Mouse (Mus musculus) gastrocnemius, adult 18-20 months (tissue): ENCODE measurements at regions not wholly inside any gene's neighbourhood (a gene's known extent, or its start where the extent isn't known, plus 50 kb on each side); places are given as distances from the start of the nearest gene placed in this dataset.

Experiments used
- DNase-seq: peaks from one replicate; pipeline ENCODE4 v3.0.0; 2021; ENCODE audit warnings: low spot score

DNA sequence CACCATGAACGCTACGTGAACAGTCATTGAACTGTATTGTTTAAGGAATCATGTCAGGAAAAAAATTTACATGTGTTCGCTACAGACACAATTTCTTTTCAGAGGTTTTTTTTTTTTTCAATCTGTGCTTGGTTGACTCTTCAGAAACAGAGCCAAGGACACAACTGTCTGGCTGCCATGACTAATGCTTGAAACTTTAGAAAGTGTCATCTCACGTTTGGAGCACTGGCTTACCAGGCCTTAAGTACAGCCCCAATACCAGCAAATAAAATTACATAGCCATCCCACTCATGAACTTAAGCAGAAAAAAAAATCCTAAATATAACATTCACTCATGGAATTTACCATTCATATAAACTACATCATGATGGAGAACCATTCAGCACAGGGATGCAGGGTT lies 115.1 kb upstream of the Syt13 start:
- DNase-seq: no peak

DNA sequence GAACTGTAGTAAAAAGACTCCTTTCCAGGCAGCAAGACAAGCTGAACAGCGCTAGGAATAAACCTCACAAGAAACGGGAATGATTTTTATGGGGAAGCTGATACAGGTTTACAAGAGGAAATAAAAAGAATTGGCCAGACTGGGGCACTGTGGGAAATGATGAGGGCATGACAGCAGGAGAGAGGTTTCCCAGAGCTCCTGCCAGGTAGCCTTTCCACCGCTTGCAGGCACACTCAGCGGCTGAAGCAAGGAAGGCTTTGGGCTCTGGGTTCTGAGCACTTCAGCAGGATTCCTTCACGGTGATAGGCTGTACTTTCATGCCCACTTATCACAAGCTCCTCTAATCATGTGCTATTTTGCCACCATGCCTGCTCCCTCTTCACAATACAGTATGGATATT lies 114.2 kb upstream of the Syt13 start:
- DNase-seq: no peak

DNA sequence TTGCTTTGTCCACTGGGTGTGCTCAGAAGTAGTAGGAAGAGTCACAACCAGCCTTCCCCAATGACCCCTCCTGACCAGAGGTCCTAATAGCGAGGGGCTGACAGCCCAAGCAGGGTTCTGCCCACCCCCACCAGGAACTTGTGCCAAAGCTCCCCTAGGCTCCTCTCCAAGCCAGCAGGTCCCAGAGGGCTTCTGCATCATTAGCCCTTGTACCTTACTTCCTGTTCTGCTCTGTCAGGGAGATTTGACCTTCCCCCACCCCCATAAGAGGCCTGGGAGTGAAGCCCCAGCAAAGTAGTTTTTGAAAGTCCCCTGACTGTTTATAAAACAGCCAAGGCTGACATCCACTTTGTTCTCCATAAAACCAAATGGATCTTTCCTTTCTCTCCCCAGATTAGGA lies 110.0 kb upstream of the Syt13 start:
- DNase-seq: no peak

DNA sequence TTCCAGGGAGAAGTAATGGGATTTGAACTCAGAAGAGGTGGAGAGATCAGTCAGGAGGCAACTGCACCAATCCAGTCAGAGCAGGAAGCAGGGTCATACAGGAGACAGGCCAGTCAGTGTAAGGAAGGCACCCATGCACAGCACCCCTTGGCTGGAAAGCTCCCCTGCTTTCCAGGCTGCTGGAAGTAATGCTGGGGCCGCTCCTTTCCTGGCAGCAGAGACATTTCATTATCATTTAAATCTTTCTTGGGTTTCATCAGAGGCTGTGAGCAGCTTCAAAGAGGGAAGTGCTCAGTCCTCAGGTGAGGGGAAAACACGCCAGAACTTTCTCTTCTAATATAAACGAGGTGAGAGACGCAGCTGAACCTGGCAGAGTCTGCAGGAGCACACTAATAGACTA lies 109.1 kb upstream of the Syt13 start:
- no peak for DNase-seq

DNA sequence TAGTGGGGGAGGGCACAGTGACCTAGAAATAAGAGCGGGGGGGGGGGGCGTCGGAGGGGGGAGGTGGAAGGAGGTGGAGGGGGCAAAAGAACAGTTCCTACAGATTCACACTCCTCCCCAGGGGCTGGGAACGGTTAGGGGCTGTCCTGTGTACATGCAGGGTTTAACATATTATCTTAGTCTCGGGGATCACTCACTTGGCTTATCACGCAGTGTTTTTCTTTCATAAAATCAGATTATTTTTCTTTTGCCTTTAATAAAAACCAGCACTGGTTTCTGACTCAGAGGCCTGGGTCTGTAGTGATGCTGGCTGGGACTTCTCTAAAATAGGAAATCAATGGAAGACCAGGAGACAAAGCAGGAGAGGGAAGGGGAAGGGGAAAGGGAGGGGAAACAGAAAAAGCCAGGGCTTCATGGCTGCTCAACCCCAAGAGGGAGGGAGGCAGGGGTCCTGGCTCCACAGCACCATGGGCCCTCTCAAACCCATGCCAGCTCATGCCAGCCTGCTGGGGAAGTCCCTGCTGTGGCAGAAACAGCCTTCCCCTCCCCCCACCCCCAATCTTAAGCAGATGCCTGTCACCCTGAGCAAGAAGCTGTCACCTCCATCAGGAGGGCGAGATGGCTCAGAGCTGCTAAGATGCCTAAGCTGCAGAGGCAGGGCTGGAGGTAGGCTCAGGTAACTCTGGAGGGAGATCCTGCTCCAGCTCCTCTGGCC lies 108.3 kb upstream of the Syt13 start:
- DNase-seq: no peak

DNA sequence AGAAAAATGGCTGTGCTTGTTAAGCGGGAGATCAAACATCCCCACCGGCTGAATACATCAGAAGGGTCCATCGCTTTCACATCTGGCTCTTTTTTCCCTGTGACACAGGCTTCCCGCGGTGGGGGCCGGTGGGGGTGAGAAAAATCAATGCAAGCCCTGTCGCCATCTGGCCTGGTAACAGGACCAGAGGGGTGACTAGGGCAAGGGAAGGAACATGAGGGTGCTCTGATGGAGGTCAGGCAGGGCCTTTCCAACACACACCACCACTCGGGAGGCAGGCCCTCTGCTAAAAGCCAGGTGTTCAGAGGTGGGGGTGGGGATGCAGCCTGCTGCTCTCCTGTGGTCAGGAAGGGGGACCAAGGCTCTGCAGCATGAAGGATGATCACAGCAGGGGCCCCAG lies 107.5 kb upstream of the Syt13 start:
- DNase-seq: no peak

DNA sequence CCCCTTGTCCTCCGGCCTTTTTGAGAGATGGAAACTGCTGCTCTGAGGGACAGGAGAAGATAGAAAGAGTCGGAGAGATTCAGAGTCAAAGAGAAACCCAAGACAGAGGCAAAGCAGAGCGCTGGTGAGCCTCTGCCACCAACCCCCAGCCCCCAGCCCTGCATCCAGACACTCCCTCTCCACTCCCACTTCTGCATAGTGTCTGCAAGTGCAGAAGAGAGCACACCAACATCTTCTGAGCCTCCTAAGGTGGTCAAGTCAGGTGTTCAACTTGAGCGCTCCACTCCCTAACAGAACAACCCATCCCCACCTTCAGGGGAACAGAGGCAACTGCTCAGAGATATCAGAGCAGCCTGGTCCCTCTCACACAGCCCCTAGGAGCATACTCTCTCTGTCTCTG lies 106.8 kb upstream of the Syt13 start:
- no peak for DNase-seq

DNA sequence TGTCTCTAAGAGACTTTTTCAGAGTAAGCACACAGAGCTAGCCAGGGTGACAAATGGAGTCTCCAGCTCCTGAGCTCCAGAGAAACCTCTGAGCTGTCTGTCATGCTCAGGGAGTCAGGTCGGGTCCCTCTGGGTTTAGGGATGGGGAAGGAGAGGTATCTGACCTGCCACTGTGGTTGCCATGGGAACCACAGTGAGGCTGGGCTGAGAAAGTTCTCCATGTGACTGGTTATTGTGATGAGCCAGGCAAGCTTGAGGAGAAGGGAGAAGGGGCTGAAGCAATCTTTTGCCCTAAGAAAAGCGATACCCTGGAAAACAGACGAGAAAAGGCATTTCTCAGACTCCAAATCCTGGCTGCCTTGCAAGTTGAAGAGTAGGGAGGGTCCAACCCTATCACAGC lies 105.7 kb upstream of the Syt13 start:
- no peak for DNase-seq

DNA sequence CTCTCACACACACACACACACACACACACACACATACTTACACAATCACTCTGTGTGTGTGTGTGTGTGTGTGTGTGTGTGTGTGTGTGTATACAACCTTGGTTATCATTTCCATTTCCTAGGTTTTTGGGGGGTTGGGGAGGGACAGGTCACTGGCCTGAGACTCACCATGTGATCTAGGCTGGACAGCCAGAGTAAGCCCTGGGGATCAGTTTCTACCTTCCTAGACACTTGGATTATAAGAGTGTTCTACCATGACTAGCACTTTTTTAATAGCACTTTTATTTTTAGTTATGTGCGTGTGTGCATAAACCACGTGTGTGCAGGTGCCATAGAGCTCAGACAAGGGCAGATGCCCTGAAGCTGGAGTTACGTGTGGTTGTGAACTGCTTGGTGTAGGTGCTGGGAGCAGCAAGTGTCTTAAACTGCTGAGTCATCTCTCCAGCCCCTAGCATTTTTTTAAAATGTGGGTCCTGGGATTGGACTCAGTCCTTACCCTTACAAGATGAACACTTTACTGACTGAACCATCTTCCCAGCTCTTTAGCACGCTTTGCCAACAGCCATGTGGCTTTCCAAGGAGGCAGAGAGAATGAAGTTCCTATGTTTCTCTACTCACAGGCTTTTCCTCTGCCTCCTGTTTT lies 105.1 kb upstream of the Syt13 start:
- DNase-seq: peak; percentile 50

DNA sequence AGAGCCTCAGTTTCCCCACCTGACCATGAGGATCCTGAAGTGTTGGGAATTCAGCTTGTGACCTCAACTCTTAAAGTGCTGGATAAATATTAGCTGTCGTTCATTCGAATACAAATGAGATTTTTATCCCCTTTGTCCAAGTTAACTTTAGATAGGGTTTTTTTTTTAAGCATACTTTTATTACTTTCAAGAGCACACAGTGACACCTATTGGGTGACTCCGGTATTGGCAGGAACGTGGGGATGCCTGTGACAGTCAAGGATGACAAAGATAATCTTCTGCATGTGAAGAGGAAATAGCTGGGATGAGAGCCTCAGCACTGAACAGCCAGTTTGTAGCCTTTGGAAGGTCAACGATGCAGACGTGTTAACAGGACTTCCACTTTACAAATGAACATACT lies 103.9 kb upstream of the Syt13 start:
- peak; percentile 50 for DNase-seq

DNA sequence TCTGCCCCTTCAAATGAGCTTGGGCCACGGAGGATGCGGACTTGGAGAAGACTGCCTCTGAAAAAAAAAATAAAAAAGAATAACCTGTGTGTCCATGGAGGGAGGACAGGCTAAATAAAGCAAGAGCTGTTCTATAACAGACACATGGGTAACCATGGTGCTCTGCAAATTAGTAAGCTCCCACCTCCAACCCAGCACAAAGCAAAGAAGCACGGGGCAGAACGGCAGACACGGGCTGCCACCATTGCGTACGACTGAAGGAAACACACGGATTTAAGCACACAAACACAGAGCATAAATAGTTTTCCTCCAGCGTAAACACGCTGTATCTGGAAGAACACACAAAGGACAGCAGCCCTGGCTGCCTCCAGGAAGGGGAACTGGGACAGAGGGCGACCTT lies 101.9 kb upstream of the Syt13 start:
- no peak for DNase-seq

DNA sequence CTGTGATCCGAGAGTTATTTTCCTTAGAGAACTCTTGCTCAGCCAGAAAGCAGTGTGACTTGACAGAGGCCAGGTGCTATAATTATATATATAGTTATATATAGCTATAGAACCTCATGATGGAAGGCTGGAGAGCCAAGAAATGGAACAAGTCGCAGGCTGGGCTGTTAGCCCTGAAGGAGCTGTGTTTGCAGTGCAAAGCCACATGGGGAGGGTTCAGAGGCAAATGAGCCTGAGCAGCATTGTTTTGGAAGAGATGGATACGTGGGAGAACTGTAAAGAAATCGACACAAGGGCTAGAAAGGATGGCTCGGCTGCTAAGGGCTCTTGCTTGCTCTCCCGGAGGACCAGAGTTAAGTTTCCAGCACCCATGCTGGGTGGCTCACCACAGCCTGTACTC lies 95.3 kb upstream of the Syt13 start:
- no peak for DNase-seq

DNA sequence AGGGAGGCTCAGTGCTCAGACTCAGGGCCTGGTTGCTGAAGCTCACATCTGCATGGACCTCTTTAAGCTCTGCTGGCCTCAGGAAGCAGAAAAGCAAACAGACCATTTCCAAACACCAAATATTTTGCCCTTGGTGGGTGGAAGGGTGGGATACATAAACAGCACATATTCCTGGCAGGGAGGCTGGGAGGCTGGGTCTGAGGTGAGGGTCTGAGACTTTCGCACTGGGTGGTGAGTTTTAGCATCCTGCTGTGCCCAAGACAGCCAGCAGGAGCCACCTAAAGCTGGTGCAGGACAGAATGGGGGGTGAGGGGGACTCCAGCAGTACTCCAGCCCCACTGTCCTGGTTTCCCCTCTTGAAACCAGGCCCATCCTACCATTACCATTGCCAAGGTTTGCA lies 90.6 kb upstream of the Syt13 start:
- no peak for DNase-seq

DNA sequence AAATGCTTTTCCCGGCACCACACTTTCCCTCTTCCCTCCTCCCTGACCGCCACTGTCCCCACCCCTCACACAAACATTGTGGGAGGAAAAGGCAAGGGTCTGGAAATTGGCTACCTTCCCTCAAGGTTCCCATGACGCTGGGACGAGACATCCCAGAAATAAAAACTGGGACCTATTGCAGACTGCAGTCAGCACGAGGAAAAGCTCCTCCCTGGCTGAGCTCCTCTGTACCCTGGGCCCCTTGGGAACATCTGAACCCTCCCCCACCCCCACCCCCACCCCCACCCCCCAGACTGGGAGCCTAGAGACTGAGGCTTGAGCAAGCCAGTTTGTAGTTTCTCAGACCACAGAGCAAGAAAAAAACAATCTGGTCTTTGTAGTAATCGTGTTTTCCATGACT lies 89.5 kb upstream of the Syt13 start:
- no peak for DNase-seq

DNA sequence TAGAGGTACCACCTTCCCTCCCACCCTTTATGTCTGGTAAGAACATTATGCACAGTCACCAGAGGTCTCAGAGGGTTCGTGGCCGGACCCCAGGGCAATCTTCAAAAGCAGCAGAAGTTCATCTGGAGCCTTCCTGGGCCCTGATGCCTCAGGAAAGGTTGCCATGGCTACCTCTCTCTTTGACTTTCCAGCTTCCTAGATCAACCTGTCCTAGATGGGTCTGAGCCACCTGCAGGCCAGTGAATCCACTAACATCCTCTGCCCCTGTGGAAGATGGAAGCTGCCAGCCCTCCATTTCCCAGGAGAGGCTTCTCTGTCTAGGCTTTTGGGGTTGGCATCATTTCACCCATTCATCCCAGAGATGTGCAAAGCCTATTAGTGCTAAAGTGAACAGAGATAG lies 84.8 kb upstream of the Syt13 start:
- no peak for DNase-seq

DNA sequence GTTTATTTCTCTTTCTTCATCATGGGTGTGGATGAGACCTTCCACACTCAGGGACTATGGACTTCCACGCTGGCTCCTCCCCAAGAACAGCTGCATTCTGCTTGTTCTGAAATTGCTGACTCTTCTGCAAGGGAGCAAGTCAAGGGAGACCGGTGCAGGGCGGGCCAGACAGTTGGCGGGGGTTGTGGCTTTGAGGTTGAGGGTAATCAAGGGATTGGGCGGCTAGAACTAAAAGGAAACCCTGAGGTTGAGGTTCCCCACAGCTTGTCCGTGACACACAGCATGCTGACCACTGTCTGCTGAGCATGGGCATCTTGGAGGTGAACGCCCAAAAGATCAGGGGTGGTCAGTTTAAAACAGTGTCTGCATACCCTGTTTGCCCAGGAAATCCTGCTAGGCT lies 83.1 kb upstream of the Syt13 start:
- no peak for DNase-seq

DNA sequence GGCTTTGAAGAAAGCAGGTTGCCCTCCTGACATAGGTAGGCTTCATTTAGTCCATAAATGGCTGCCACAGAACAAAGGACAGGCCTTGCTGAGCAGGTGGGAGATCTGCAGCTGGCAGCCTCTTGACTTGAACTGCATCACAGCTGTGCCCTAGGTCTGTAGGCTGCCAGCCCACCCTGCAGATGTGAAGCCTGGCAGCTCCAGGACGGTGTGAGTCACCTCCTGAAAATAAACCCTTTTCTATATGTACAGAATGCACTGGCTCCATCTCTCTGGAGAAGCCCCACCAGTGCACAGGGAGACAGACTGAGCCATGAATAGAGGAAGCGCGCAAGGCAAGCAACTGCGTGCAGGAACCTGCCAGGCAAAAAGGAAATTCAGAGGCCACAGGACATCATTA lies 78.7 kb upstream of the Syt13 start:
- DNase-seq: no peak

DNA sequence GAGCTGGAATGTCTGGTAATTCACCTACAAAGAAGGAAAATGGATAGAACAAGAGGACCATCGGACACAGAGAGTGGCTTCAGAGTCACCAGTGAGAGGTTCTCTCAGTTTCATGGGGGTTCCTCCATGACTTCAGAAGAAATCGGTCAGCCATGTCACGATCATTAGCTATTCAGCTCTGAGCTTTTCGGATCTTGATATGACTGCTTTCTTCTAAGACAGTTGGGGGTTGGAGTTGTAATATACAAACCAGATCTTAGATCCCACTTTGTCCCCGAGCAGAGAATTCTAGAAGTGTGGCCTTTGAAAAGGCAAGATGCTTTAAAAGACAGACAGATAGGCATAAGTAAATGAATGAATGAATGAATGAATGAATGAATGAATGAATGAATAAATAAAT lies 76.9 kb upstream of the Syt13 start:
- DNase-seq: no peak

DNA sequence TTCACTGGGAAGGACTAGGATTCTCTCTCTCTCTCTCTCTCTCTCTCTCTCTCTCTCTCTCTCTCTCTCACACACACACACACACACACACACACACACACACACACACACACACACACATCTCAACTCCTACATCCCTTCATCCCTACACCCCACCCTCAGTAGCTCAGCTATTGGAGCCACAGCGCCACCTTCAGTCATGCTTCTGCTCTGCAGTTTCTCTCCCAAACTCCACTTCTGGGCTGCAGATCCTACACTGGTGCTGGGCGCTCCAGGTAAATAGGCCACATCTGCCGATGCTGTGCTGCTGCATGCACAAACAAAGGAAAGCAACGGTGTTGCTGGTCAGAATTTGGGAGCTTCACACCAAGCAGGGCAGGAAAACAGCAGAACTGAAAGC lies 74.9 kb upstream of the Syt13 start:
- peak; percentile 41 for DNase-seq

DNA sequence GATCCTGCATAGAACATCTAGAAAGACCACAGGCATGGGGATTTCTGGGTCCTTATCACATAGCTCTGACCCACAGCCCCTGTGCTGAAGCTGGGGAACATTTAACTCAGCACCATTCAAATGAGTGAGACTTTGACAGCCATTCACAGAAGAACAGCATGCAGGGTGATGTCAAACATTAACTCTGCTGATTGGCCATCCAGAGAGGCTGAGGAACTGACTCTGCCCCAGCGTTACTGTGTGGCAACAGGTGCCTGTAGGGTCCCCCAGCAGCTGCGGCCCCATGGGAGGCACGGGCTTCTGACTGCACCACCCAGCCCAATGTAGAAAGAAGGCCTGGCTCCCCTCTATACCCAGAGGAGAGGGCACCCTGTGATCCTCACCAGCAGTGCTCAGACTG lies 73.3 kb upstream of the Syt13 start:
- no peak for DNase-seq

DNA sequence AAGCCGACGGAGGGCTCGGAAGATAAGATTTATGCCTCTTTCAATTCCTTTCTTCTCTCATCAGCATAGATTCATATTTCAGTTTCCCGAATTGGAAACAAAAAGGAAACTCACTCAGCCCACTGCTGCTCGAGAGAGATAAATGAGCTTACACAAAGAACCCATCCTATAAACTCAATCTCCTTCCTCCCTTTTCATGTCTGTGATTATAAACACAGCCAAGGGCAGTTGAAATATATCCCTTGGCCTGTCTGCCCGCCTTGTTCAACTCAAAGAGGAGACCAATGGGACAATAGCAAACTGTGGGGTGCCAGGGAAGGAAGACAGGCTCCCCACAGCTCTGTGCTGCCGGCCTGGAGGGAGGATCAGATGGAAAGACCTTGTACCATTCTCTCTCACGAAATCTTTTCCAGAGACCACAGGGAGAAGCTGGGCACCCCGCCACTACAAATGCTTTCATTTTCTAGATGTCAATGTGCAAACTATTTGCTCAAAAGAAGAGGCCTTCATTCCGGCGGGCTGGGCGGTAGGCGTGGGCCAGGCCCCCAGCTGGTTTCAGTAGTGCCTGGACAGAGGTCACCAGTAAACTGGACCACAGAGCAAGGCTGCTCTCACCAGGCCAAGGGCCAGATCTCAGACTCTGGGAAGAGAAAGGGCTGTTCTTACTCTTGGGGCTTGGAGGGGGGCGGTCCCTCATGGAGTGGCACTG lies 69.7 kb upstream of the Syt13 start:
- DNase-seq: peak; percentile 20

DNA sequence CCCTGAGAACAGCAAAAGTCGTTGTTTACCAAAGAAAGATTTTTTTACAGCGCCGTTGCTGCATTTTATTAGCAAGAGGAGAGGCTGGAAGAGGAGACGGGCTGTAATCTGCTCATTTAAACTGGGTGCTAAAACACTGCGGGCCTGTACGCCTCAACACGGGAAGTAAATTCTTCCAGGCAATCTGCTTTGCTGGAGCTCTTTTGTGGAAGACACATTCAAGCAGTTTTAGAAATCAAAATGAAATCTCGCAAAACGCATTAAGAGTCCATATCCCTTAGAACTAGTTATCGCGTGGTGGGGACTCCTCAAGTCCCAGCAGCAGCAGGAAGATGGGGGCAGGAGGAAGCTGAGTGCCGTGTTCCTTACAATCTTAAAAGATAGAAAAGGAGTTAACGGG lies 65.9 kb upstream of the Syt13 start:
- DNase-seq: no peak

DNA sequence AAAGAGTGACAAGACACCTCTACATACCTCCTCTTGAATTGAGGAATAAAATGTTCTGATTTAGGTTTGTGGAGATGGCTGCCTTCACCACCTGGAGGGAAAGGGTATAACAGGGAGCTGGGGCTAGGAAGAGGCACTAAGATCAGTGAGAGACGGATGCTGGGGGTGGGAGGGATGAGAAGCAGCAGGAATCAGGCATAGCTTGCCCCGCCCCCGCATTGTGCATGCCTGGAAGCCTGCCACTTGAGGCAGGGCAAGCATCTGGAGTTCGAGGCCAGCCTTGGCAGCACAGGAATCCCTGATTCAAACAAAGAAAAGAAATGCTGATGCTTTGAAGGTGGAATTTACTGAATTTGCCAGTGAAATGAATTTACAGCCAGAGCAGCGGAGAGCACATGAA lies 63.6 kb upstream of the Syt13 start:
- no peak for DNase-seq
